Mouse (Mus musculus) adipose tissue, adult 10 weeks (tissue): ENCODE data around the gene Enpp4. TPM values are rescaled to one million over a fixed set of nuclear protein-coding genes. Genes with fewer than 3 reads are reported as not detected.

Experiments used
- polyA plus RNA-seq: library from polyadenylated mRNA; stranded (reverse); fragments of 350-450 nt; fragmentation: Illumina TruSeq; extraction: RNeasy Lipid Tissue Mini Kit (QIAGEN cat#74804); gene quantifications from one replicate; pipeline ENCODE4 v1.2.3, GENCODE M21; 2014; ENCODE audit warnings: low read depth, low replicate concordance

The Enpp4 gene
- 22.1 TPM for polyA plus RNA-seq

GRCm38 (mm10) chr17:44105287-44106138, at the start of gene Enpp4:
Gene Enpp4, minus strand, starts transcription at chr17:44105809.

GRCm38 (mm10) chr17:44078631-44079350, 26.8 kb downstream of the Enpp4 start, which contains the start of gene Enpp5:
Gene Enpp5, plus strand, starts transcription at chr17:44078813.

Other genes with a start within 250 kb of the Enpp4 start
- gene Enpp5, start 27.0 kb downstream of the Enpp4 start, polyA plus RNA-seq: 474 TPM
- gene Clic5, start 82.8 kb upstream of the Enpp4 start, polyA plus RNA-seq: 6.9 TPM